Mouse (Mus musculus): Measurements from ENCODE around the gene Fat3.

- TF ChIP-seq ZC3H11A (IDR thresholded peaks at IDR 0.05; ENCODE audit: borderline replicate concordance, low read depth, low read length) (no peak), MAFK (IDR thresholded peaks at IDR 0.05; ENCODE audit: insufficient read depth, low read depth, low read length) (no peak), HCFC1 (IDR thresholded peaks at IDR 0.05; ENCODE audit: borderline replicate concordance, insufficient read depth, low read length) (no peak), ZNF384 (IDR thresholded peaks at IDR 0.05; ENCODE audit: low read depth, low read length) (no peak), CHD2 (IDR thresholded peaks at IDR 0.05; ENCODE audit: low read depth, low read length) (no peak)
Observed at GRCm38 (mm10) chr9:16216235-16216634, 284.9 kb downstream of the Fat3 start.

Data from ES-E14 (cell line).